Mouse (Mus musculus) brain, embryonic 14.5 days (tissue): Measurements from ENCODE around the gene Map3k14.

ENCODE experiments used
- CTCF ChIP-seq: fragments of 200-500 bp; IDR thresholded peaks from 2 replicates; pipeline ENCODE4 v1.5.1; 2012; ENCODE audit warnings: inconsistent platforms, mild to moderate bottlenecking, moderate library complexity, borderline replicate concordance; ENCODE audit not compliant: insufficient read depth, insufficient read length; ENCODE audit errors: extremely low read depth
- POLR2A ChIP-seq: fragments of 200-500 bp; IDR thresholded peaks from 2 replicates; pipeline ENCODE4 v1.6.1; 2012; ENCODE audit warnings: mild to moderate bottlenecking, inconsistent platforms, borderline replicate concordance; ENCODE audit not compliant: poor library complexity, insufficient read depth, insufficient read length, severe bottlenecking; ENCODE audit errors: extremely low read depth

DNA sequence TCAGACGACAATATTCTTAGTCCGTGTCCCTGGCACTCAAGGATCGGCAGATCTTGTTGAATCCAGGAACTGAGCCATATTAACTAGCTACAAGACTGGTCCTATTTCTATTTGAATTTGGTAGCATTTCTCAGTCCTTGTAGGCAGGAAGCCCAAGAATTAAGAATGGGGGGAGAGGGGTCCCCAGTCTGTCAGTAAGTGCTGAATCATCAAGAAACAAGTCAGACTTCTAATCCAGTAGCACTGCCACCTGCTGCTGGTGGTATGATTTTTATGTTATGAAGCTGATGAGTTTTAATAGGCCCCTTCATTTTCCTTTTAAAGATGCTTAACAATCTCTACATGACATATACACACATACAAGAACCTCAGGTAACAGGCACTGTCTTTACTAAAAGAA lies 16.9 kb downstream of the Map3k14 start:
- TF ChIP-seq CTCF (no peak), POLR2A (no peak)
